Comparison of ENCODE assay signal across 15 mouse cellular contexts in genomic region chr3:143925322-143925721, GRCm38 (mm10).
A peak's percentile ranks its signal among the peaks of the same experiment; 100 is the strongest.
DNase-seq lines count a peak whose midpoint lies in the region; ATAC-seq and TF ChIP-seq lines count a peak whose summit lies in the region.
"Had no signal": no experiment of that assay in that cellular context is flagged by ENCODE, and none has a peak within 500 bp of the region (broad histone marks: within the 10 kb centered on the region; RNA-seq: fewer than 3 reads in every experiment).

No protein-coding gene starts in this region.

- H3K4me2 ChIP-seq in hindbrain, postnatal 0 days (ENCODE audit: low read depth, low read length) = no peak overlapping the region
- H3K4me2 ChIP-seq in hindbrain, embryonic 13.5 days = no peak overlapping the region

- TF ChIP-seq CTCF in hindbrain, postnatal 0 days (IDR thresholded peaks at IDR 0.05; ENCODE audit: low read depth) = peak; percentile 26; the same call in 1 of the 2 replicates
- TF ChIP-seq CTCF in spleen, adult 2 months (IDR thresholded peaks at IDR 0.05; ENCODE audit: extremely low read depth, insufficient read depth, insufficient read length, insufficient replicate concordance) = peak; percentile 3; the same call in 1 of the 2 replicates
- TF ChIP-seq CTCF in bone marrow macrophage, adult 2 months (IDR thresholded peaks at IDR 0.05; ENCODE audit: low read depth, low read length) = peak; percentile 33; the same call in 1 of the 2 replicates

- H3K27me3 ChIP-seq in hindbrain, postnatal 0 days (ENCODE audit: insufficient read depth, low read length) = no peaks in the 10 kb centered on the region
- no peaks in the 10 kb centered on the region for H3K27me3 ChIP-seq in hindbrain, embryonic 13.5 days
- no peaks in the 10 kb centered on the region for H3K27me3 ChIP-seq in spleen, adult 2 months (ENCODE audit: control insufficient read depth, insufficient read depth, low read length)

- 57% methylated on average over 6 of the region's 6 CpGs for WGBS in hindbrain, postnatal 0 days
- 58% methylated on average over 6 of the region's 6 CpGs for WGBS in hindbrain, embryonic 13.5 days
- 75% methylated on average over 6 of the region's 6 CpGs for WGBS in spleen, adult 2 months

- H3K4me3 ChIP-seq in hindbrain, postnatal 0 days (ENCODE audit: low read length) = no peak overlapping the region
- no peak overlapping the region for H3K4me3 ChIP-seq in hindbrain, embryonic 13.5 days
- no peak overlapping the region for H3K4me3 ChIP-seq in spleen, adult 2 months (ENCODE audit: extremely low read depth, insufficient read depth, insufficient read length)
- H3K4me3 ChIP-seq in bone marrow macrophage, adult 2 months (ENCODE audit: insufficient read depth, low read length) = no peak overlapping the region

- no peak for ATAC-seq in hindbrain, postnatal 0 days
- ATAC-seq in hindbrain, embryonic 13.5 days (ENCODE audit: low FRiP score) = no peak
- ATAC-seq: activated CD4-positive, CD25-positive, alpha-beta regulatory T cell, adult 4 months; forebrain, embryonic 14.5 days had no signal

- H3K4me1 ChIP-seq in hindbrain, postnatal 0 days (ENCODE audit: insufficient read depth, low read length) = no peaks in the 10 kb centered on the region
- no peaks in the 10 kb centered on the region for H3K4me1 ChIP-seq in hindbrain, embryonic 13.5 days (replicated peaks)
- H3K4me1 ChIP-seq in spleen, adult 2 months (ENCODE audit: control insufficient read depth, insufficient read depth, insufficient read length) = no peaks in the 10 kb centered on the region
- no peaks in the 10 kb centered on the region for H3K4me1 ChIP-seq in bone marrow macrophage, adult 2 months (ENCODE audit: control insufficient read depth, insufficient read depth, low read length)

- no peak for TF ChIP-seq POLR2A in spleen, adult 2 months (IDR thresholded peaks at IDR 0.05; ENCODE audit: low read depth, low read length)
- no peak for TF ChIP-seq POLR2A in bone marrow macrophage, adult 2 months (IDR thresholded peaks at IDR 0.05; ENCODE audit: borderline replicate concordance, low read depth, low read length)

- no peak overlapping the region for H3K9ac ChIP-seq in hindbrain, postnatal 0 days (replicated peaks; ENCODE audit: low read length)
- H3K9ac ChIP-seq in hindbrain, embryonic 13.5 days = no peak overlapping the region

- H3K27ac ChIP-seq in hindbrain, postnatal 0 days = no peak overlapping the region
- H3K27ac ChIP-seq in hindbrain, embryonic 13.5 days = no peak overlapping the region
- H3K27ac ChIP-seq in spleen, adult 2 months (ENCODE audit: insufficient read depth, low read length) = no peak overlapping the region
- H3K27ac ChIP-seq in bone marrow macrophage, adult 2 months (ENCODE audit: insufficient read depth, low read depth, low read length) = no peak overlapping the region

- no peaks in the 10 kb centered on the region for H3K9me3 ChIP-seq in hindbrain, postnatal 0 days (ENCODE audit: low read length)
- H3K9me3 ChIP-seq in hindbrain, embryonic 13.5 days = no peaks in the 10 kb centered on the region

- no peaks in the 10 kb centered on the region for H3K36me3 ChIP-seq in hindbrain, postnatal 0 days (ENCODE audit: insufficient read depth, low read length)
- no peaks in the 10 kb centered on the region for H3K36me3 ChIP-seq in hindbrain, embryonic 13.5 days
- H3K36me3 ChIP-seq in spleen, adult 2 months (ENCODE audit: control insufficient read depth, insufficient read depth, low read length) = no peaks in the 10 kb centered on the region

- no peak for DNase-seq in hindbrain, postnatal 0 days (ENCODE audit: low spot score)
- no peak for DNase-seq in spleen, adult 2 months (ENCODE audit: low read depth in 1 of 2, low spot score in 2 of 2)
- DNase-seq in spleen, adult 12 weeks (ENCODE audit: low spot score) = no peak
- no peak for DNase-seq in gastrocnemius, postnatal 25 days
- no peak for DNase-seq in kidney, adult 11 months
- DNase-seq: cerebellum, postnatal 14 days; gastrocnemius, postnatal 36 days; kidney, postnatal 4 days; lung, postnatal 14 days; right cerebral cortex, postnatal 14 days; thymus, postnatal 4 days had no signal
